Mouse (Mus musculus): ENCODE results near the gene Slc39a10.

DNA sequence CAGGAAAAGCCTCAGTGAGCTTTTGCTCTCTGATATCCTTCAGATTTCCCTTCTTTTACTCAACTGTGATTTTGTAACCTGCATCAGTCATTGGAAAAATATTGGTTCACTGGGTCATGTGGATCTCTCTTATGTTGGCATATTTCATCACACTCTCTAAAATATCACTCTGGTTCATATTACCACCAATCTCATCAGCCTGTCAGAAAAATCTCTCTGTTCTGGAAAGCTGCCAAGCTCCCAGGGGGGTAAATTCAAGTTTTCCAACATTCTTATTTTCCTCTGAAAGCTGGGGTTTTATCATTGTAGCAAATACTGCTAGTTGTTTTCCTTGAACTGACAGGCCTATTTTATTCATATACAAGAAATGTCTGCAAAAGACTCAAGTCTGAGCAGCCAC, 22.9 kb downstream of the Slc39a10 start:
- TF ChIP-seq CTCF (IDR thresholded peaks at IDR 0.05; ENCODE audit: insufficient read depth, low read depth, low read length) (no peak), POLR2A (IDR thresholded peaks at IDR 0.05; ENCODE audit: insufficient read depth, low read depth, low read length) (no peak)

Measured in olfactory bulb, adult 2 months (tissue).